Mouse (Mus musculus): Measurements from ENCODE around the gene H2afv. TPM values are rescaled to one million over a fixed set of nuclear protein-coding genes. Genes with fewer than 3 reads are reported as not detected.

Gene H2afv
- polyA plus RNA-seq, 1 experiment from 2014 or later, result 596 TPM

Small RNAs within 50 kb of the gene (microRNA-seq; reads per million reads assigned to microRNA genes)
- gene Gm22123 (not detected), gene Mir7651 (1.1 reads per million)

Other genes with a start within 250 kb of the H2afv start
- 0.40 and 0.49 TPM in 2 replicates for gene A730071L15Rik, start 244.4 kb downstream of the H2afv start, polyA plus RNA-seq (2015; fragmentation: Nextera tagmentation; extraction: Ambion mirVana)
- gene Nudcd3, start 244.0 kb downstream of the H2afv start, polyA plus RNA-seq (2015; fragmentation: Nextera tagmentation; extraction: Ambion mirVana), result 39.2 and 40.6 TPM in 2 replicates
- gene Npc1l1, start 214.3 kb downstream of the H2afv start, polyA plus RNA-seq (2015; fragmentation: Nextera tagmentation; extraction: Ambion mirVana), result 0.12 and 0.17 TPM in 2 replicates
- 104 and 106 TPM in 2 replicates for gene Ddx56, start 176.7 kb downstream of the H2afv start, polyA plus RNA-seq (2015; fragmentation: Nextera tagmentation; extraction: Ambion mirVana)
- gene Tmed4, start 169.6 kb downstream of the H2afv start, polyA plus RNA-seq (2015; fragmentation: Nextera tagmentation; extraction: Ambion mirVana), result 155 and 158 TPM in 2 replicates
- gene Ogdh, start 152.8 kb downstream of the H2afv start, polyA plus RNA-seq (2015; fragmentation: Nextera tagmentation; extraction: Ambion mirVana), result 155 and 157 TPM in 2 replicates
- gene Zmiz2, start 55.4 kb downstream of the H2afv start, polyA plus RNA-seq (2015; fragmentation: Nextera tagmentation; extraction: Ambion mirVana), result 11.7 and 12.5 TPM in 2 replicates
- gene Ppia, start 29.0 kb downstream of the H2afv start, polyA plus RNA-seq (2015; fragmentation: Nextera tagmentation; extraction: Ambion mirVana), result 4,884 and 4,942 TPM in 2 replicates
- gene Purb, start 31.5 kb upstream of the H2afv start, polyA plus RNA-seq (2015; fragmentation: Nextera tagmentation; extraction: Ambion mirVana), result 24.8 and 30.1 TPM in 2 replicates
- 1.0 and 1.2 TPM in 2 replicates for gene Myo1g, start 76.5 kb upstream of the H2afv start, polyA plus RNA-seq (2015; fragmentation: Nextera tagmentation; extraction: Ambion mirVana)
- 90.5 and 93.3 TPM in 2 replicates for gene Ccm2, start 102.4 kb upstream of the H2afv start, polyA plus RNA-seq (2015; fragmentation: Nextera tagmentation; extraction: Ambion mirVana)
- 1.9 and 2.0 TPM in 2 replicates for gene Nacad, start 161.6 kb upstream of the H2afv start, polyA plus RNA-seq (2015; fragmentation: Nextera tagmentation; extraction: Ambion mirVana)
- 45.6 and 49.1 TPM in 2 replicates for gene Tbrg4, start 181.6 kb upstream of the H2afv start, polyA plus RNA-seq (2015; fragmentation: Nextera tagmentation; extraction: Ambion mirVana)
- not detected in 2 replicates for gene Wap, start 194.2 kb upstream of the H2afv start, polyA plus RNA-seq (2015; fragmentation: Nextera tagmentation; extraction: Ambion mirVana)
- 15.4 and 16.5 TPM in 2 replicates for gene Ramp3, start 214.1 kb upstream of the H2afv start, polyA plus RNA-seq (2015; fragmentation: Nextera tagmentation; extraction: Ambion mirVana)

Data from kidney, embryonic 16.5 days (tissue).